Mouse (Mus musculus): ENCODE data around the gene Mef2b.
"Not testable (repeated sequence)": the region's sequence is repeated elsewhere in the genome, so short reads cannot be mapped to it uniquely, and the experiment has no call there.

Gene Mef2b

DNA sequence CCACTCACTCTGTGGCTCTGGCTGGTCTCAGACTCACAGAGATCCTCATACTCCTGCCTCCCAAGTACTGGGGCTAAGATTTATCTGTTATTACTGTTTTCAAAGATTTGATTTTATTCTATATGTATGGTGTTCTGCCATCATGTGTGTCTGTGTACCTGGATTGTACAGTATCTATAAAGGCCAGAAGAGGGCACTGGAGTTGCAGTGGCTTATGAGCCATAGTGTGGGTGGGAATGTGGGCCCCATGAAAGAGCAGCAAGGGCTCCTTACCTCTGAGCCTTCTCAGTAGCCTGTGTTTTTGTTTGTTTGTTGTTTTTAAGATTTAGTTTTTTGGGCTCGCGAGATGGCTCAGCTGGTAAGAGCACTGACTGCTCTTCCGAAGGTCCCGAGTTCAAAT lies 39.6 kb downstream of the Mef2b start:
- no peak for DNase-seq (ENCODE audit: low spot score)

DNA sequence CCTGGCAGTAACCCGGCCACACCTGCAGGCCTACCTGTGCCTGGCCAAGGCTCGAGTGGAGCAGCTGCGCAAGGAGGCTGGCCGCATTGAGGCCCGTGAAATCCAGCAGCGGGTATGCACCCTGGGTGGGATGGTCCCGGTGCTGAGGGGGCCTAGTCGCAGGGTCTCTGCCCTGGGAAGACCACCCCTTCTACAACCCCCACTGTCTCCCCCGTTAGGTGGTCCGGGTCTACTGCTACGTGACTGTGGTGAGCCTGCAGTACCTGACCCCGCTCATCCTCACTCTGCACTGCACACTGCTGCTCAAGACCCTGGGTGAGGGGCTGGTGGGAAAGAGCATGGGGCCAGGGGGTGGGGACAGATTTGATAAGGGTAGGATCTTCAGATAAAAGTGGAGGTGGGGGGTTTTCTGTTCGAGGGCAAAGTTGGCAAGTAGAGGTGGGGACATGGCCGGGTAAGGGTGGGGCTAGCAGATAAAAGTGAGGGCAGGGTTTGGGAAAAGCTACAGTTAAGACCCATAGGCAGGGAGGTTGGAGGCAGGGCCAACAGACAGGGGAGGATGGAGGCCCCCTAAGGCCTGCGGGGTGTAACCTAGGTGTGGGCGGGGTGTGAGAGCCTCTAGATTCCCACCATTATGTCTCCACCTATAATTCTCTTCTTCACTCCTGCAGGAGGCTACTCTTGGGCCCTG lies 41.8 kb downstream of the Mef2b start:
- DNase-seq (ENCODE audit: low spot score) = peak; percentile 2

DNA sequence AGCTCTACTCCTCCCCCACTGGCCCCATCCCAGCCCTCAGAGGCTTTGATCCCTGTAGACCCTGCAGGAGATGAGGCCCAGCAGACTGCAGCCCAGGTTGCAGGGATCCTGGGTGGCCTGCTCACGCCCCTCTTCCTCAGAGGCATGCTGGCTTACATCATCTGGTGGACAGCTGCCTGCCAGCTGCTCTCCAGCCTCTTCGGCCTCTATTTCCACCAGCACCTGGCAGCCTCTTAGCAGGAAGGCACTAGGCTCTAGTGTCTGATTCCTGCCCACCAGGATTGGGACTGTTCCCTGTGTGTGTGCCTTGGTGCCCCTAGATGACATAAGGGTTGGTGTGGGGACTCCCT lies 42.4 kb downstream of the Mef2b start:
- no peak for DNase-seq (ENCODE audit: low spot score)

DNA sequence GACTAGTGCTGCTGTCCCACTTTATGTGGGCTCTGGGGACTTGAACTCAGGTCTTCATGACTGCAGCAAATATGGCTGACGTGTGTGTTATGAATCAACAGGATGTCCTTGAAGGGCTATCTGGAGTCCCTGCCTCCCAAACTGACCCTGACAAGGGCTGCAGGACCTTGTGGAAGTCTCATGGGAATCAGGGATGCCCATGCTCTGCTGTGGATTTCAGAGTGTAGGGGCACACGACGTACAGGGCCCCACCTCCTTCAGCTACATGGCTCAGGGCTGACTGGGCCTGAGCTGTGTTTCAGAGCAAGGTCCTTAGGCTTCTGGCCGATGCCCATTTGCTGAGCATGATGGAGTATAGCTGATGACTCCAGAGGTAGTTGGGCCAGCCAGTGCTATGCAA lies 43.7 kb downstream of the Mef2b start:
- DNase-seq (ENCODE audit: low spot score) = peak; percentile 14

DNA sequence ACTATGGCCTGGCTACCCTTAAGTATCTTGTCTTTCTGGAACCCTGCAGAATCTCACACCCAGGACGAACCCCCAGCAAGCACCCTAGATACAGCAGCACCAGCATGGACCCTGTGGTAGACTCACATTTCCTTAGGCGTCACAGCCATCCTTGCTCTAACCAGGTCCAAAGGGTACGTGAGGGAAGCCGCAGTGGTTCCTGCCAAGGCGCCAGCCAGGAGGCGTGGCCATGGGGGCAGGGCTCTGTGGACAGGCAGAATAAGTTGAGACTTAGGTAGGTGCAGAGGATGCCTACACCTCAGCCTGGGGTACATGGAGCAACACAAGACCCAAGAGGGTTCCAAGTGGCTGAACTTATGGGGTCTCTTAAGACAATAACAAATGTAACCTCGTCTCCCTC lies 49.2 kb downstream of the Mef2b start:
- DNase-seq (ENCODE audit: low spot score) = peak; percentile 17

DNA sequence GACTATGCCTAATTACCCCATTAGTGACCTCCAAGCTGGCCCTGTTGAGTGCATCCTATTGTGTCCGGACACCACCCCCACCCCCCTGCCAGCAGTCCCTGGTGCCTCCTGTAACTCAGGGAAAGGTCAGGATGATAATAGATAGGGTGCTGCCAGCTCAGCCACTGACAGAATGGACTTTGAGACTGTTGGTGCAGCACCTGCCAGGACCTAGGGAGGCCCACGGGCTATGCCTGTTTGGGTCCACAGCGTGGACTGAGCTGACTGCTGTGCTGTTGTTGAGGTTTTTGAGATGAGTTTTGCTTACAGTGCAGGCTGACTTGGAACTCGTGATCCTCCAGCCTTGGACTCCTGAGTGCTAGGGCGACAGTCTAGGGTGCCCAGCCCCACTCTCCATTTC lies 53.7 kb downstream of the Mef2b start:
- peak; percentile 3 for DNase-seq (ENCODE audit: low spot score)

DNA sequence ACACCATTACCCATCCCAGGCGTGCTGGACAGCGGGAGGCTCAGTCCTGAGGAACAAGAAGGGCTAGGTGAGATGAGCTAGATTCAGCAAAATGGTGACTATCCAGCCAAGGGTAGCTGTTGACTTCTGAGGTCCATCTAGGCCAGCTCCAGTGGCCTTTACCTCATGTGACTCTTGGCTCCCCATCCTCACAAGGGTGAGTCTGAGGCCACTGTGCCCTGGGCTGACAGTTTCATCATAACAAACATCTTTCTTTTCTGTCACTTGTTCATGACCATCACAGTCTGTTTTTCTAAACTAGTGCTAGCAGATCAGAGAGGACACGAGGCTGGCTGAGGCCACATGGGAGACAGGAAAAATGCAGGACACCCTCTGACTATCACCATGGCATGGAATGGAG lies 54.7 kb downstream of the Mef2b start:
- peak; percentile 4 for DNase-seq (ENCODE audit: low spot score)

DNA sequence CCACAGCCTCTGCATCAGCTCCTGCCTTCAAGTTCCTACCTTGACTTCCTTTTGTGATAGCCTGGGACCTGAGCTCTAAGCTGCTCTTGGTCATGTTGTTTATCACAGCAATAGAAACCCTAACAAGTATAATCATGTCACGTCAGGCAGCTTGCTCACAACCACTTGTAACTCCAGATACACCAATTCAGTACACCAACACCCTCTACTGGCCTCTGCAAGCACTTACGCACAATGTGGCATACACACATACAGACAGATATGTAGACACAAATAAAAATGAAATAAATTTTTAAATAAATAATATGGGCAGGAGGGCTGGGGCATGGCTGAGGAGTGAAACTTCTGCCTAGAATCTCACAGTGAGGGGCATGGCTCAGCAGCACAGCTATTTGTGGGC lies 56.3 kb downstream of the Mef2b start:
- DNase-seq (ENCODE audit: low spot score) = no peak

DNA sequence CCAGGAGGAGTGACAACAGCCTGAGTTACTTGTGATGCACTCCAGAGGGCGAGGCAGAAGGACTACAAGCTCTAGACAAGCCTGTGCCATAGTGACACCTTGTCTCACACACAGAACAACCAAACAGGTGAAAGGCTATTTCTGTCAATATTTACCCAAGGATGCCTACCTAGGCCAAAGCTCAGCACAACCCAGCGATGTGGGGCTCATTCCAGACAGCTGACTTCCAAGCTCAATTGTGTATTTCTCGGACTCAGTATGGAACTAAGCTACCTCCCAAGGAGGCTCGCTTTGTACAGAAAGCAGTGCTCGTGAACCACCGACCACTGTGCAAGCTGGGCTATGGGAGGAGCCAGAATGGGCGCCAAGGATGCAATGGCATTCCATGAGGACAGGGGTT lies 58.1 kb downstream of the Mef2b start:
- no peak for DNase-seq (ENCODE audit: low spot score)

DNA sequence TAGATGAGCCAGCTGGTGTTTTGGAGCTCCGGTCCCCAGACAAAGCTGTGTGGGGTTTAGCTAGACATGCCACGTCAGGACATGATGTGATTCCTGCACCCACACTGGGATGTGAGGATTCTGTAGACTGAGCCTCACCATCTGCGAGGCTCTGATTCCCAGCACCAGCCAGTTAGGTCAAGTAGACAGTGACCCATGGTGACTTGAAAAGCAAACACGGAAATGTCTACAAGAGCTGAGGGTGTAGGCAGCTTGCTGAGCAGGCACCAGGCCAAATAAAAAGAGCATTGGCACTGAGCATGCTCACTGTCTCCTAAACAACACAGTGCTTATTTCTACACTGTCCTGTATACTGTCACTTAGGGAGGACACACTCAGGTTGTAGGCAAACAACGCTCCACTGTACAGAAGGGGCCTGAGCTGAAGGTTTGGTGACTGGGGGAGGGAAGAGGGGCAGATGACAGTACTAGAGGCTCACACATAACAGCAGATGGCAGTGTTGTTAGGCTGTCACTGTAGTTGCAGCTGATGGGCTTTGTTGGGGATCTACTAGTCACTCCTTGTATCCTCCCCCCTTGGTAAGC lies 60.7 kb downstream of the Mef2b start:
- peak; percentile 26 for DNase-seq (ENCODE audit: low spot score)

DNA sequence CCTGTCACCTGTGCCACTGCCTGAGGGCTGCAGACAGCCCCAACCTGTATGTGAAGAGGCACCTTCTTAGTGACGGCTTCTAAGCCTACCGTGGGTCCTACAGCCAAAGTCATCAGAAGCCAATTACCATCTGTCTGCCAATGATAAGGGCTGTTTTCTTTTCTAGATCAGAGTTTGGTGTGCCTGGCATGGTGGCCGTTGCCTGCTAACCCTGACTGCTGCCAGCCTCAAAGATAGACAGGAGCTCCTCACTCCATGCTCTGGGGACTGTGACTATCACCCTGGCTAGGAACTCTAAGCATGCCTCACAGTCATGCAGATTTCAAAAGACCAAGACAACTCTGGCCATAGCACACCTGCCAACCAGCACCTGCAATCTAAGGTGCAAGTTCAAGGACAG lies 61.9 kb downstream of the Mef2b start:
- no peak for DNase-seq (ENCODE audit: low spot score)

DNA sequence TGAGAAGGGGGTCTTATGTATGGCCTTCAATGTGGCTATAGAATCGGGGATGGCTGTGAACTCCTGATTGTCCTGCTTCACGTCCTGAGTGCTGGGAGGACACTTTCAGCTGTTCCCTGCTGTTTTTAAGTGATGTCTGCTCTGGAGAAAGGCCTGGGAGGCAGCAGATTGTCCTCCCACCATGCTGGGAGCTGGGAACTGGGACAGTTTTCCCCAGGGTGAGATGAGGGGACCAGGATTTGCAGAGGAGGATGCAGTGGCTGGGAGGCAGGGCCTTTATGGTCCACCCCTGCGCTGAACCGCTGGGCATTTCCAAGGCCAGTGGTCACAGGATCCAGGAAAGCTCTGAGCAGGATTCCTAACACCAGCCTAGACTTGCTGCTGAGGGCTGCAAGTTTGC lies 63.6 kb downstream of the Mef2b start:
- peak; percentile 3 for DNase-seq (ENCODE audit: low spot score)

DNA sequence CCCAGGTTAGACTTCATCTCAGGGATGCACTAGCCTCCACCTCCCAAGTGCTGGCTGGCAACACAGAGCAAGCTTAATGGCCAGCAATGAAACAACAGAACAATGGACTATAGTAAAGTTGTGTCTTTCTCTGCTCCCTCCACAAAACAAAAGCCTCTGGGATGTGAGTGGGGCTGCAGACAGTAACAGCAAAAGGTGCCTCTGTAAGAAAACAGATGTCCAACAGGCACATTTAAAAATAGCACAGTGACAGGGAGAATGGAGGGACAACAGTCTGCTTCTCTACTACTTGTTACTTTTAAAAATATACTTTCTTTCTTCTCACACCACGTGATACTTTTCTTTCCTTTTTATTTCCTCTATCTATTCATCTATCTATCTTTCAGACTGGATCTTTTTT lies 65.2 kb downstream of the Mef2b start:
- DNase-seq (ENCODE audit: low spot score) = no peak

DNA sequence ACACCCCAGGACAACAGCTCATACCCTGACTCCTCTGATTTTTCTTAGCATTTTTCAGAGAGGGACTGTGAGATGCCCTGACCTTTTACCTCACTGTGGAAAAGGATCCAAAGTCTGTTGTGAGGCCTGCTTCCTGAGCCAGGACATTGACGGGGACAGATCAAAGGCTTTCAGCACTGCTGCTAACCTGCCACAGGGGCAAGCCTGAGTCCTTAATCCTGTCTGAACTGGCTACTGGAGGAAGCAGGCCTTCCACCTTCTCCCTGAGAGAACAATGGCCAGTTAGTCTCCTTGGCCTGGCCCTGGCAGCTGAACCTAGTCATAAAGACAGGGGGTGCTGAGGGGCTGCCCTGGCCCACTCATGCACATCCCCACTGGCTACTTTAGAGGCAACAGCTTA lies 68.6 kb downstream of the Mef2b start:
- DNase-seq (ENCODE audit: low spot score) = no peak

DNA sequence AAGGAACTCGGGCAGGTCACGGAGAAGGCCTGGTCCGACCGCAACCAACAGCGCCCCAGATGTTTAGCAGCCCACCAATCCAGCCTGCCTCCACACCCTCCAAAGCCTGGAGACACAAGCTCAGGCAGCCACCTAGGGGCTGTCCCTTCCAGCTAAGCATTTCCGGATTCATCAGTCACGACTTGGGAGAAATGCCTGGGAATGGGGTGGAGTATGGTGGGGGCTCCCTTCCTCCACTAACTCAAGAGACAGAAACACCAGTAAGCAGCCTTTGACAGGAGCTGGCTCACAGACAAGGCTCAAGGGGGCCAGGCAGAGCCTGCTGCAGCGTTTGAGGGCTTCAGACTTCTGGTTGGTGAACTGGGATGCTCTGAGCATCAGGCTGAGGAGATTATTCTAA lies 71.0 kb downstream of the Mef2b start:
- DNase-seq (ENCODE audit: low spot score) = peak; percentile 13

DNA sequence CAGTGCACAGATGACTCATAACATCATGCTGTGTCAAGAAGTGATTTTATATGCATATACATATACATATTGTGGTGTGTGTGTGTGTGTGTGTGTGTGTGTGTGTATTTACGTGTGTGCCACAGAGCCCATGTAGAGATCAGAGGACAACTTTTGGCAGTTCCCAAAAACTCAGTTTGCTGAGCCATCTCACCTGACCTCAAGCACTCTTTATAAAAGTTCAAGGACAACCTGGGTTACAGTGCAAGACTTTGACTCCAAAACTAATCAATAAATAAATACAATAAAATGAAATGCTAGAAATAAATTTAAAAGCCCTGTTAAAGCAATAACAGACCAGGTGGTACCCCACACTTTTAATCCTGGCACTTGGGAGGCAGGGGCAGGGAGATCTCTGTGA lies 71.8 kb downstream of the Mef2b start:
- DNase-seq (ENCODE audit: low spot score) = no peak

DNA sequence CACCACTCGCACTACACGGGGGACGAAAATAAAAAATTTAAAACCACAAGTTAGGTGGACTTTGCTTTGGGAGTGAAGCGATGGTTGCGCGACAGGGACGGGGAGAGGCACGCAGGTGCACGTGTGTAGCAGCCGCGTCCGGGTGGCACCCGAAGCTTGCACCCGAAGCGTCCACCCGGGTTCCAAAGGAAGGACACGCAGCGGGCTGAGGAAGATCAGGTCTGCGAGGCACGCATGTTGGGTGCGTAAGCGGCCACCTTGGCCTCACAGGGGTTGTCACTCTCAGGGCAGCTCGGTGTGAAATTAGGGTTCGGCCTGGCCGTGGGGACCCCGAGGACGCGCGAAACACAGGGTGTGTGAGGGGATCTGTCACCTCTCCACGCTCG lies 72.2 kb downstream of the Mef2b start:
- DNase-seq (ENCODE audit: low spot score) = no peak

DNA sequence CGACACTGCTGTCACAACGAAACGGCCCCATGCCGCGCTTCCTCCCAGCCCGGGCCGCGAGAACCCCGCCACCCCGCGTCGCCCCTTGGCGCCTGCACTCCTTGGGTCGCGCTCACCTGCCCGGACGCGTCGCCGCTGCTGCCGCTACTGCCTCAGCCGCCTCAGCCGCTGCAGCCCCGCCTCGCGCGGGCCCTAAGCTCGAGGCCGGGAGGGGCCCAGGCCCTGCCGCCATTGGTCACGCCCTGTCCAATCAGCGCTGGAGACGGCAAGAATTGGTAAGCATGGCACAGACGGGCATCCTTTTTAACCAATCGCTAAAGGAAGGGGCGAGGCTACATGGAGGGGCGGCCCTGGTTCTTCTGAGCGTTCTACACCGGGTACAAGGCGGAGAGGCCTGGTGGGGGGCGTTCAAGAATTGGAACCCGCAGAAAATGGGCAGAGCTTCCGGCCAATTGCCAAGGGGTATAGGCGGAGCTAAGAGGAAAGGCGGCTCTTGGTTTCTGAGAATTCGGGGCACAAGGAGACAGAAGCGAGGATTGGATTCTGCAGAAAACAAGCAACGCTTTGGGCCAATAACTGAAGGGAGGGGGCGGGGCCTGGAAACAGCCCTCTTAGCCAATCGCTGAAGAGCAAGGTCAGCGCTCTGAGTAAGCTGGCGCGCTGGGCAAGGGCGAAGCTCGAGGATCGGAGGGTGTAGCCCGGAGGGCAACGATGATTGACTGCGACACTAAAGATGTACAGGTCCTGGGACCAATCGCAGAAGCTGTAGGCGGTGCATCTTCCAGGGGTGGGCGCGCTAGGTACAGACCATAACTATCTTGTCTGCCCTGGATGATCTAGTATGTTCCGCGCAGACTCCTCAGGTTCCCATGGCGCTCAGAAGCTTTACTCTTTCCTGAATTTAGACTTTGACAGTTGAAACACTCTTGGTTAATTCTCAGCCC lies 72.9 kb downstream of the Mef2b start, which contains the start of gene Slc25a42:
TSS of gene Slc25a42 (minus strand) at position 194 of the 944 bp plus-strand sequence.
- peak; percentile 96 for DNase-seq (ENCODE audit: low spot score)

DNA sequence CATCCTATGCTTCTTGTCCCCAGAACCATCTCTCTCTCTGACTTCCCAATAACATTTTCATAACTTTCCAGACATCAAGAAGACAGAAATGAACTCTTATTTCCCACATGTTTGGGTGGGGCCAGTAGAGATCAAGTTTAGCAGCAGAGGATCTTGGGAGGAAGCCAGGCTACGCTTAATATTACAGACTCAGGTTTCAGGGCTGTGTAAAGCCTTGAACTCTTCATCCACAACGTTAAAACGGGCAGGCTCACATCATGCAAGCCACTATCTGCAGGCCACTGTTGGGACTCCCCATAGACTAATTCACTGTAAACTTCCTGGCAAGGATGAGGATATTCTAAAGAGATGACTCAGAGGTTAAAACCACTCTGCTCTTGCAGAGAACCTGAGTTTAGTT lies 74.9 kb downstream of the Mef2b start:
- no peak for DNase-seq (ENCODE audit: low spot score)

DNA sequence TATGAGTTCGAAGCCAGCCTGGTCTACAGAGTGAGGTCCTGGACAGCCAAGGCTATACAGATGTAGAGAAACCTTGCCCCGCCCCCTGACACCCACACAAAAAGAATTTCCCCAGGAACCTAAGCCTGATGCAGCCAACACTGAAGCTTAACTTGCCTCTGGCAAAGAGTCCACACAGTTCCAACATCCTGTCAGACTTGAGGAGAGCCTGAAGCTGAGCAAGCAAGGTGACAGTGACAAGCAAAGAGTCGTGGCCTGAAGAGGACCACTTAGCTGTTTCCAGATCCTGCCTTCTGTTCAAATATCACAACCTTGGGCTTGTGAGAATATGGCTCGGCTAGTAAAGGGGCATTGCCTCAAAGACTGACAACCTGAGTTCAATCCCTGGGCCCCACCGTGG lies 75.6 kb downstream of the Mef2b start:
- no peak for DNase-seq (ENCODE audit: low spot score)

DNA sequence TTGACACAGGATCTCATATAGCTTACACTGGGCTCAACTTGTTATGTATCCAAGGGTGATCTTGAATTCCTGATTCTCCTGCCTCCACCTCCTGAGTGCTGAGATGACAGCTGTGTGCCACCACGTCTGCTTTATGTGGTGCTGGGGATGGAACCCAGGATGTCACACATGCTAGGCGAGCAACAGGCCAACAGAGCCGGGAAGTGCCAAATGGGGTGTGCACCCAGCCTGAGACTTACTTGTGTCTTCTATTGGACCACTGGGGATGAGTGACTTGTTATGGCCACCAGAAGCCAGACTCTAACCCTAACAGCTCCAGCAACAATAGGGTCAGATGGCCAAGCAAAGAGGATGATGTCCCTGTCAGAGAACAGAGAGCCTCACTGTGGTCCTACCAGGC lies 76.7 kb downstream of the Mef2b start:
- DNase-seq (ENCODE audit: low spot score) = not testable (repeated sequence)

DNA sequence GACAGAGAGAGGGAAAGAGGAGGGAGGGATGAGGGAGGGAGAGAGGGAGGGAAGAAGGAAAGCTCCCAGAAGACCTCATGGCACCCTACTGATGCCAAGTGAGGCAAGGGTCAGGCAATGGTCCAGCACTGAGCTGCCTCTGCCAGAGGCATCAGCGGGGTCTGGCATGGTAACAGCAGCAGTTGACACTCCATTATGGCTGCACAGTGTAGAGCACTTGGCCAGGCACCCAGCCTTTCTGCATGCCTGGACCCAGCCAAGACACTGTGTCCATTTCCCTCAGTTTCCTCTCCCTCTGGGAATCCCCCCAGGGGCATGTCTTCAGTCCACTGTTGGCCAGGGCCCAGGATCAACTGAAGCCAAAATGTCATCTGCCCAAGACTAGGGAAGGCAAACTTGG lies 77.1 kb downstream of the Mef2b start:
- DNase-seq (ENCODE audit: low spot score) = peak; percentile 72

Measured in ovary, postnatal 36 days (tissue).